Mouse (Mus musculus): ENCODE measurements at regions not wholly inside any gene's neighbourhood (a gene's known extent, or its start where the extent isn't known, plus 50 kb on each side); places are given as distances from the start of the nearest gene placed in this dataset.

- no peak for DNase-seq (ENCODE audit: extremely low read depth, insufficient read length, low spot score)
These were observed 283.5 kb downstream of the Naf1 start for GRCm38 (mm10) chr8:67143479-67143878.

DNA sequence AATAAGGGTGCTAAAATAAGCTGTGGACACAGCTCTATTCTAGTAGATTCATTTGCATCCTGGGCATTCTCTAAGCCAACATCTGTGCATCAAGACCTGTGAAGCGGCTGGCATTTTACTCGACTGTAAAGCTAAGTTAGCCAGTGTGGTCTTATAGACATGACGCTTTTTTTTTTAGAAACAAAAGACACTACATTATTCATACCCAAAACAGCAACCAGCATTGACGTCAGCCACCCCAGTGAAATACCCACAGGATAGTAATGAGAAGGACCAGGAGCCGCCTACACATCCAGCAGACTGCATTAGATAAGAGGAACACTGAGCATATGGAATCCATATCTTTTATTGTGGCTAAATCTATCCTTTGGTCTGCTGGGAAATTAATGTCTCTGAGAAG, 321.7 kb downstream of the Naf1 start:
- no peak for DNase-seq (ENCODE audit: extremely low read depth, insufficient read length, low spot score)

DNA sequence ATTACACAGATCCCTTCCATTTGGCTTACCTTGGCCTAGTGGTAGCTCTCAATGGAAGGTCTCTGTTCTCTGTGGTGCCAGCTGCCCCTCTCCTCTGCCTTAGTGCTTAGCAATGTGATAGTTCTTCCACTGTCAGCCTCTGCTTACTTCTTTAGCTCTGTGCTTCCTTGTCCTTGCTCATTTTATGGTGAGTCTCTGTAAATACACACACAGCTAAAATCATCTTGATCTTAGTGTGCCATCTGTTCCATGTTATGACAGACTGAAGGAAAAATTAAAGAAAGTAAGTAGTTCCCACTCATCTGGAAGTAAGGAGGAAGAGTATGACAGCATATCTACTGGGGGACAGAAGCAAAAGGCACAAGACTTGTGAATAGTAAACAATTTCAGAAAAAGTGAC, 324.4 kb upstream of the Nat3 start:
- DNase-seq (ENCODE audit: extremely low read depth, insufficient read length, low spot score), result no peak

GRCm38 (mm10) chr8:67206064-67206463, 317.6 kb upstream of the Nat3 start:
- DNase-seq (ENCODE audit: extremely low read depth, insufficient read length, low spot score), result no peak

DNA sequence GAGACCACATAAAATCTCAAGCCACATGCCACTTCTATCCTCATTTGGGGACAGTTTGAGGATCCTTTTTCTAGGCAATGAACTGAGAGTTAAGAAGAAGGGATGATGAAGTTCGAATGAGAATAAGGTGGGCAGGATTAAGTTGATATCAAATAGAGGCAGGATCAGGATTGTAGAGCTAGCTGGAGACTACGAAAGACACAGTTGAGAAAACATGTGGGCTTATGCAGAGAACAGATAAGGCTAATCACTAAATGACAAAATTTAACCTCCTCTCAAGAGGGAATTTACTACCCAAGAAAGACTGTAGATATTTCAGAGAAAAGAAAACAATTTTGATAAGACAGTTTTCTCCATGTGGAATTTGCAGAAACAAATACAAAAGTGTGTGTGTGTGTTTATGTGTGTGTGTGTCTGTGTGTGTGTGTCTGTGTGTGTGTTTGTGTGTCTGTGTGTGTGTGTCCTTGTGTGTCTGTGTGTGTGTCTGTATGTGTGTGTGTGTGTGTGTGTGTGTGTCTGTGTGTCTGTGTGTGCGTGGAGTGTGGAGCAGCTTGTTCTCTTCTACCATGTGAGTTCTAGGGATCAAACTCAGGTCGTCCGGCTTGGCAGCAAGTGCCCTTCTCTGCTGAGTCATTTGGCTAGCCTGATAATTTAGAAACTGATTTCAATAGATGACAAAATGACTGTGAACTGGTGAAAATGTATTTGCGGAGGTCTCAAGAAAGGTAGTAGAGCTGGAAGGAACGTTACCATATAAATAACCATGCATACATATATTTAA, 291.5 kb upstream of the Nat3 start:
- DNase-seq (ENCODE audit: extremely low read depth, insufficient read length, low spot score), result no peak

DNA sequence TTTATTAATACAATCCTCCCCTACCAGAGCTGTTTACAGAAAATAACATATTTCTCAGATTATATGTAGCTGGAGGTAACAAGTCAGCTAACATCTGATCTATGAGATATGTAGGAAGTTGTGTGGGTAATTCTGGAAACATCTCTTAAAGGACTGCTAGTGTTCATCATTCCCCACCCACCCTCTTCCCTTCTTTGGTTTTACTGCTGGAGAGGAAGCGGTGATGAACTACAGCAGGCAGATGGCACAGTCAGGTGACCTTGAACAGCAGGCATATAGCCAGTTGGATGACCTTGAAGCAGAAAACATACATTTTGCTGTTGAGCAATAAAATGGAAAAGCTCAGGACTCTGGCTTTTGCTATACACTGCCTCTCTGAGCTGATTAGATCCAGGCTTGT, 284.7 kb upstream of the Nat3 start:
- DNase-seq (ENCODE audit: extremely low read depth, insufficient read length, low spot score), result no peak

- DNase-seq (ENCODE audit: extremely low read depth, insufficient read length, low spot score), result no peak
These were observed 244.9 kb upstream of the Nat3 start for GRCm38 (mm10) chr8:67278759-67279158.

GRCm38 (mm10) chr8:67279449-67279848, 244.2 kb upstream of the Nat3 start:
- DNase-seq (ENCODE audit: extremely low read depth, insufficient read length, low spot score), result no peak

- DNase-seq (ENCODE audit: extremely low read depth, insufficient read length, low spot score), result no peak
These were observed 213.2 kb upstream of the Nat3 start for GRCm38 (mm10) chr8:67310494-67310893.

- DNase-seq (ENCODE audit: extremely low read depth, insufficient read length, low spot score), result peak; percentile 35
These were observed 206.3 kb upstream of the Nat3 start for GRCm38 (mm10) chr8:67317371-67317770.

- no peak for DNase-seq (ENCODE audit: extremely low read depth, insufficient read length, low spot score)
These were observed 205.0 kb upstream of the Nat3 start for GRCm38 (mm10) chr8:67318675-67319074.

DNA sequence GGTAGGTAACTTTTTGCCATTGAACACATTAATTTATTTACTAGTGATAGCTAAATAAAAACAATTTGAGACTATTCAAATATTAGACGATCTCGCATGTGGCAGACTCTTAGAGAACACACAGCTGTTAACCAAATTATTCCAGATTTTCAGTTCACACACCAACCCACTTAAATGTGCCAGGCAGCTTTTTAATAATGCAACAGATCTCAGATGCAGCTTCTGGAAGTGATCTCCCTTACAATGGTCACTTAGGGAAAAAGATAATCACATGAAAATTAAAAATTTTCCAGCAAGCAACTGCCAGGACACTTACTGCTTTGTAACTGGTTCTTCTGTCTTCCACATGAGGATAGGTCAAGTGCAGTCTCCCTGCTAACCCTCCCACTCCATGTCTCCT, 203.1 kb upstream of the Nat3 start:
- DNase-seq (ENCODE audit: extremely low read depth, insufficient read length, low spot score), result no peak

- no peak for DNase-seq (ENCODE audit: extremely low read depth, insufficient read length, low spot score)
These were observed 195.2 kb upstream of the Nat3 start for GRCm38 (mm10) chr8:67328439-67328838.

- no peak for DNase-seq (ENCODE audit: extremely low read depth, insufficient read length, low spot score)
These were observed 146.6 kb upstream of the Nat3 start for GRCm38 (mm10) chr8:67377061-67377460.

GRCm38 (mm10) chr8:67405947-67406346, 117.7 kb upstream of the Nat3 start:
- DNase-seq (ENCODE audit: extremely low read depth, insufficient read length, low spot score), result no peak

DNA sequence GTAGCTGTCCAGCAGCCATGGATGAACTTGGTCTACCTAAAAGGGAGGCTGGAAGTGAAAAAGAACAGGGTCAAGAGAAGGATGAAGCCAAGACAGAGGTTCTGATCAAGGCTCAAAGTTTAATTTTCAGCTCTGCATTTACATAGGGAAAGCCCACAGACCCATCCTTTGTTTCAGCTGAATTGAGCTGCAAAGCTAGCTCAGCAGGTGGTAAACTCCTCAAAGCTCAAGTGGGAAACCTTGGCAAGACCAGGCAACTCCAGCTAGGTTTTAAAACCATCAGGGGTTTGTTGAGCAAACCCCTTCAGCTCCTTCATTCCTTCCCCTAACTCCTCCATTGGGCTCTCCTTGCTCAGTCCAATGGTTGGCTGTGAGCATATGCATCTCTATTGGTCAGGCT, 108.8 kb upstream of the Nat3 start:
- no peak for DNase-seq (ENCODE audit: extremely low read depth, insufficient read length, low spot score)

DNA sequence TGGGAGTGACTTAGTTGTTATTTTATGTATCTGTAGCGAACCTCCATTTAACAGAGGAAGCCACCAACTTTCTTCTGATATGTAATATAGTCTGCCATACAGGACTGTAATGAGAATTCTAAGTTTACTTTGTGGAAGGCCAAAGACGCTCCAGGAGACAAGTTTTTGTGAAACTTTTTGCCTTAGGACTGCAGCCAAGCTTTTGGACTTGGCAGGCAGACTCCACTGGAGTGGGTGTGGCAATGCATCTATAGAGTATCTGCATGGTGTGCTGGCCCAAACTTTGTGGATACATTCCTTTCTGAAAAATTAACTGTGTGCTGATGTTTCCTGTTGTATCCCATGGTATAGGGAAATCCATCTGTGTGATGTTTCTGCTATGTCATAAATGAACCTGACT, 101.1 kb upstream of the Nat3 start:
- DNase-seq (ENCODE audit: extremely low read depth, insufficient read length, low spot score), result no peak

All from 3134 (cell line).